In genomic region chr5:143301296-143301695, GRCm38 (mm10) we compare ENCODE assay signal across 12 mouse cellular contexts. TPM values are rescaled to one million over a fixed set of nuclear protein-coding genes. Genes with fewer than 3 reads are reported as not detected.
DNase-seq lines count a peak whose midpoint lies in the region; ATAC-seq and TF ChIP-seq lines count a peak whose summit lies in the region.
"Had no signal": no experiment of that assay in that cellular context is flagged by ENCODE, and none has a peak within 500 bp of the region (broad histone marks: within the 10 kb centered on the region; RNA-seq: fewer than 3 reads in every experiment).

No protein-coding gene starts in this region.

- H3K27me3 ChIP-seq in hindbrain, postnatal 0 days (ENCODE audit: insufficient read depth, low read length) = no peaks in the 10 kb centered on the region
- no peaks in the 10 kb centered on the region for H3K27me3 ChIP-seq in hindbrain, embryonic 16.5 days (replicated peaks; ENCODE audit: control insufficient read depth, insufficient read depth, low read length)
- no peaks in the 10 kb centered on the region for H3K27me3 ChIP-seq in lung, postnatal 0 days (replicated peaks; ENCODE audit: insufficient read depth, low read length)
- H3K27me3 ChIP-seq: neural tube, embryonic 12.5 days had no signal

- no peak for TF ChIP-seq POLR2A in lung, adult 2 months (IDR thresholded peaks at IDR 0.05; ENCODE audit: borderline replicate concordance, extremely low read depth, low read depth, low read length)

- no peak overlapping the region for H3K9ac ChIP-seq in hindbrain, postnatal 0 days (replicated peaks; ENCODE audit: low read length)
- no peak overlapping the region for H3K9ac ChIP-seq in hindbrain, embryonic 16.5 days (ENCODE audit: low read depth, low read length)
- no peak overlapping the region for H3K9ac ChIP-seq in lung, postnatal 0 days (replicated peaks; ENCODE audit: low read depth)
- H3K9ac ChIP-seq: neural tube, embryonic 12.5 days had no signal

- DNase-seq in hindbrain, postnatal 0 days (ENCODE audit: low spot score) = peak; percentile 31
- no peak for DNase-seq in lung, adult 2 months
- no peak for DNase-seq in lung, adult 18-20 months
- peak; percentile 58 for DNase-seq in Muller cell, postnatal 12 days (ENCODE audit: inconsistent ontology term)
- DNase-seq in lung, postnatal 0 days (ENCODE audit: low spot score) = peak; percentile 31
- no peak for DNase-seq in MN1 (ENCODE audit: low spot score)
- DNase-seq in urinary bladder, postnatal 25 days (ENCODE audit: low spot score) = no peak
- DNase-seq: right cerebral cortex, postnatal 25 days had no signal

- TF ChIP-seq EP300 in lung, postnatal 0 days (IDR thresholded peaks at IDR 0.05) = no peak

- no peak overlapping the region for H3K27ac ChIP-seq in hindbrain, postnatal 0 days
- no peak overlapping the region for H3K27ac ChIP-seq in hindbrain, embryonic 16.5 days (ENCODE audit: low read depth, low read length)
- H3K27ac ChIP-seq in lung, postnatal 0 days (ENCODE audit: low read length) = no peak overlapping the region
- H3K27ac ChIP-seq: embryonic facial prominence, embryonic 10.5 days; heart, embryonic 10.5 days; neural tube, embryonic 12.5 days had no signal

- WGBS in hindbrain, postnatal 0 days = 83% methylated on average over 8 of the region's 8 CpGs
- 87% methylated on average over 8 of the region's 8 CpGs for whole genome bisulfite sequencing in hindbrain, embryonic 16.5 days
- WGBS in lung, adult 2 months = 65% methylated on average over 8 of the region's 8 CpGs
- WGBS in lung, postnatal 0 days = 66% methylated on average over 8 of the region's 8 CpGs

- peaks cover 29% of the 10 kb centered on the region for H3K36me3 ChIP-seq in hindbrain, postnatal 0 days (ENCODE audit: insufficient read depth, low read length)
- peaks cover 21% of the 10 kb centered on the region for H3K36me3 ChIP-seq in hindbrain, embryonic 16.5 days (ENCODE audit: control insufficient read depth, insufficient read depth, low read length)
- no peaks in the 10 kb centered on the region for H3K36me3 ChIP-seq in lung, postnatal 0 days (ENCODE audit: insufficient read depth, low read length)

- H3K4me1 ChIP-seq in hindbrain, postnatal 0 days (ENCODE audit: insufficient read depth, low read length) = no peaks in the 10 kb centered on the region
- H3K4me1 ChIP-seq in hindbrain, embryonic 16.5 days (ENCODE audit: control insufficient read depth, insufficient read depth, low read depth, low read length) = no peaks in the 10 kb centered on the region
- no peaks in the 10 kb centered on the region for H3K4me1 ChIP-seq in lung, adult 2 months (ENCODE audit: control insufficient read depth, insufficient read depth, low read length)
- H3K4me1 ChIP-seq in lung, postnatal 0 days (ENCODE audit: insufficient read depth, low read depth, low read length) = no peaks in the 10 kb centered on the region
- H3K4me1 ChIP-seq: embryonic facial prominence, embryonic 10.5 days; neural tube, embryonic 12.5 days had no signal

- H3K4me2 ChIP-seq in hindbrain, postnatal 0 days (ENCODE audit: low read depth, low read length) = no peak overlapping the region
- H3K4me2 ChIP-seq in hindbrain, embryonic 16.5 days (ENCODE audit: low read length) = no peak overlapping the region
- H3K4me2 ChIP-seq in lung, postnatal 0 days (replicated peaks; ENCODE audit: low read depth, low read length) = no peak overlapping the region
- H3K4me2 ChIP-seq: neural tube, embryonic 12.5 days had no signal

- no peak; the same call in 1 of the 2 replicates for ATAC-seq in hindbrain, postnatal 0 days
- no peak for ATAC-seq in hindbrain, embryonic 16.5 days
- peak; percentile 32; the same call in 1 of the 2 replicates for ATAC-seq in lung, postnatal 0 days

- TF ChIP-seq CTCF in hindbrain, postnatal 0 days (IDR thresholded peaks at IDR 0.05; ENCODE audit: low read depth) = peak; percentile 62
- peak; percentile 37; the same call in 1 of the 2 replicates for TF ChIP-seq CTCF in lung, adult 2 months (IDR thresholded peaks at IDR 0.05; ENCODE audit: insufficient read depth, low read length)
- TF ChIP-seq CTCF in lung, postnatal 0 days (IDR thresholded peaks at IDR 0.05) = peak; percentile 69

- H3K9me3 ChIP-seq in hindbrain, postnatal 0 days (ENCODE audit: low read length) = no peaks in the 10 kb centered on the region
- H3K9me3 ChIP-seq in hindbrain, embryonic 16.5 days (ENCODE audit: control insufficient read depth, low read length) = no peaks in the 10 kb centered on the region
- H3K9me3 ChIP-seq in lung, postnatal 0 days (ENCODE audit: low read length) = no peaks in the 10 kb centered on the region
- H3K9me3 ChIP-seq: embryonic facial prominence, embryonic 10.5 days; heart, embryonic 10.5 days; neural tube, embryonic 12.5 days had no signal

- H3K4me3 ChIP-seq in hindbrain, postnatal 0 days (ENCODE audit: low read length) = no peak overlapping the region
- no peak overlapping the region for H3K4me3 ChIP-seq in hindbrain, embryonic 16.5 days (ENCODE audit: low read length)
- H3K4me3 ChIP-seq in lung, adult 2 months (replicated peaks; ENCODE audit: extremely low read depth, low read depth, low read length) = no peak overlapping the region
- no peak overlapping the region for H3K4me3 ChIP-seq in lung, postnatal 0 days (ENCODE audit: low read depth, low read length)
- H3K4me3 ChIP-seq: embryonic facial prominence, embryonic 10.5 days; heart, embryonic 10.5 days; neural tube, embryonic 12.5 days had no signal

RNA-seq across cellular contexts. Expression of gene Zfp853, which starts 7.9 kb away (rescaled TPM):
- total RNA-seq in hindbrain, postnatal 0 days (2014; rRNA removed) = 31.7 and 33.5 TPM in 2 replicates
- 0.53 and 0.61 TPM in 2 replicates for polyA plus RNA-seq in hindbrain, postnatal 0 days (2015; fragmentation: Nextera tagmentation; extraction: Ambion mirVana)
- 0.16 and 0.31 TPM in 2 replicates for polyA plus RNA-seq in hindbrain, embryonic 16.5 days (2015; fragmentation: Nextera tagmentation; extraction: Ambion mirVana)
- 1.4 and 1.5 TPM in 2 replicates for polyA plus RNA-seq in lung, adult 2 months (2012; rRNA removed)
- 0.08 TPM in 1 of 2 replicates, not detected in the other for polyA plus RNA-seq in lung, postnatal 0 days (2015; fragmentation: Nextera tagmentation; extraction: Ambion mirVana)
- polyA plus RNA-seq: embryonic facial prominence, embryonic 10.5 days; heart, embryonic 10.5 days; neural tube, embryonic 12.5 days had no signal

RNA-seq across cellular contexts. Expression of gene E130309D02Rik, which starts 13.9 kb away (rescaled TPM):
- 42.0 and 44.4 TPM in 2 replicates for total RNA-seq in hindbrain, postnatal 0 days (2014; rRNA removed)
- polyA plus RNA-seq in hindbrain, postnatal 0 days (2015; fragmentation: Nextera tagmentation; extraction: Ambion mirVana) = 21.7 and 23.9 TPM in 2 replicates
- 24.9 and 28.2 TPM in 2 replicates for polyA plus RNA-seq in hindbrain, embryonic 16.5 days (2015; fragmentation: Nextera tagmentation; extraction: Ambion mirVana)
- polyA plus RNA-seq in lung, adult 2 months (2012; rRNA removed) = 21.8 and 25.1 TPM in 2 replicates
- 18.2 and 19.5 TPM in 2 replicates for polyA plus RNA-seq in lung, postnatal 0 days (2015; fragmentation: Nextera tagmentation; extraction: Ambion mirVana)

RNA-seq across cellular contexts. Expression of gene Zdhhc4, which starts 27.8 kb away (rescaled TPM):
- total RNA-seq in hindbrain, postnatal 0 days (2014; rRNA removed) = 79.6 and 84.4 TPM in 2 replicates
- 92.1 and 96.7 TPM in 2 replicates for polyA plus RNA-seq in hindbrain, postnatal 0 days (2015; fragmentation: Nextera tagmentation; extraction: Ambion mirVana)
- polyA plus RNA-seq in hindbrain, embryonic 16.5 days (2015; fragmentation: Nextera tagmentation; extraction: Ambion mirVana) = 75.9 and 77.0 TPM in 2 replicates
- 76.0 and 98.1 TPM in 2 replicates for polyA plus RNA-seq in lung, adult 2 months (2012; rRNA removed)
- polyA plus RNA-seq in lung, postnatal 0 days (2015; fragmentation: Nextera tagmentation; extraction: Ambion mirVana) = 72.1 and 87.5 TPM in 2 replicates

RNA-seq across cellular contexts. Expression of gene Zfp316, which starts 31.5 kb away (rescaled TPM):
- total RNA-seq in hindbrain, postnatal 0 days (2014; rRNA removed) = 28.0 and 31.3 TPM in 2 replicates
- 5.4 and 6.2 TPM in 2 replicates for polyA plus RNA-seq in hindbrain, postnatal 0 days (2015; fragmentation: Nextera tagmentation; extraction: Ambion mirVana)
- 3.3 and 7.2 TPM in 2 replicates for polyA plus RNA-seq in hindbrain, embryonic 16.5 days (2015; fragmentation: Nextera tagmentation; extraction: Ambion mirVana)
- 10.1 and 10.4 TPM in 2 replicates for polyA plus RNA-seq in lung, adult 2 months (2012; rRNA removed)
- polyA plus RNA-seq in lung, postnatal 0 days (2015; fragmentation: Nextera tagmentation; extraction: Ambion mirVana) = 1.4 and 1.6 TPM in 2 replicates

RNA-seq across cellular contexts. Expression of gene Grid2ip, which starts 55.8 kb away (rescaled TPM):
- total RNA-seq in hindbrain, postnatal 0 days (2014; rRNA removed) = 2.4 and 5.1 TPM in 2 replicates
- polyA plus RNA-seq in hindbrain, postnatal 0 days (2015; fragmentation: Nextera tagmentation; extraction: Ambion mirVana) = 1.2 and 2.3 TPM in 2 replicates
- polyA plus RNA-seq in hindbrain, embryonic 16.5 days (2015; fragmentation: Nextera tagmentation; extraction: Ambion mirVana) = 0.42 and 0.51 TPM in 2 replicates
- 0.02 and 0.09 TPM in 2 replicates for polyA plus RNA-seq in lung, adult 2 months (2012; rRNA removed)
- not detected in 2 replicates for polyA plus RNA-seq in lung, postnatal 0 days (2015; fragmentation: Nextera tagmentation; extraction: Ambion mirVana)

Comparison
In these comparisons a context has a peak if more than half of its experiments do, and no peak if none do; other contexts are left out.
1. DNase-seq: peak in hindbrain, postnatal 0 days (single experiment), Muller cell, postnatal 12 days (single experiment) and lung, postnatal 0 days (single experiment); none in lung, adult 2 months (single experiment), lung, adult 18-20 months (0 of 2), MN1 (single experiment) and urinary bladder, postnatal 25 days (single experiment).
2. Peak in every context shown above with its lines, with median percentiles within 50 percentile points of each other: CTCF ChIP-seq.